In the genomic region with DNA sequence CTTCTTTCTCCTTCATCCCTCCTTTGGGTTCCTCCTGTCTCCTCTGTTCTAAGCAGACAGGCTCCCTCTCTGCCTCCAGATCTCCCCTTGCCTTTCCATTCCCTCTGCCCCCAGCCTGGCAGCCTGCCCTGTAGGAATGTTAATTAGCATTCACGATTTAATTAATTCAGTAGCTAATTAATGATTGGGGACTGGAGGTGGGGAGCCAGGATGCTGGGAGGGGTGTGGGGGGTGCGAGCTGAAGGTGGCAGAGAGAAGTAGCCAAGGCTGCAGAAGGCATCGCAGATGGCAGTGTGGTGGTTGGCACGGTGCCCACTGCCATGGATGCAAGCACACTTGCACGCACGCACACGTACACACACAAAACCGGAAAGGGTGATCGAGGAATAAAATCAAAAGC, we compare ENCODE assay signal across 9 mouse cellular contexts. TPM values are rescaled to one million over a fixed set of nuclear protein-coding genes. Genes with fewer than 3 reads are reported as not detected.
A peak's percentile ranks its signal among the peaks of the same experiment; 100 is the strongest.
DNase-seq lines count a peak whose midpoint lies in the region; ATAC-seq and TF ChIP-seq lines count a peak whose summit lies in the region.
"Had no signal": no experiment of that assay in that cellular context is flagged by ENCODE, and none has a peak within 500 bp of the region (broad histone marks: within the 10 kb centered on the region; RNA-seq: fewer than 3 reads in every experiment).

No protein-coding gene starts in this region.

- intact Hi-C loops in left cerebral cortex, postnatal 10 days (cut with DNase I): no loop called here

- no peak overlapping the region for H3K9ac ChIP-seq in intestine, embryonic 15.5 days

- H3K27ac ChIP-seq in cortical plate, adult 2 months (ENCODE audit: insufficient read depth, low read length): 0 out of 2 replicates have a peak overlapping the region, but pooled peaks have one; percentile 5
- H3K27ac ChIP-seq in intestine, embryonic 15.5 days: no peak overlapping the region

- H3K4me2 ChIP-seq in intestine, embryonic 15.5 days (replicated peaks): no peak overlapping the region

- peak; percentile 49 for DNase-seq in adrenal gland, postnatal 25 days
- DNase-seq in adrenal gland, postnatal 36 days: no peak
- DNase-seq in A20 (ENCODE audit: low read depth, low spot score): peak; percentile 55
- DNase-seq in left cerebral cortex, postnatal 10 days (ENCODE audit: extremely low spot score in 1 of 2, low spot score in 2 of 2): peak; percentile 83 to 90
- DNase-seq in urinary bladder, postnatal 36 days (ENCODE audit: low spot score in 2 of 2): no peak
- no peak for DNase-seq in urinary bladder, postnatal 10 days (ENCODE audit: low spot score)

- H3K4me3 ChIP-seq in cortical plate, adult 2 months (ENCODE audit: insufficient read depth, low read length): no peak overlapping the region
- no peak overlapping the region for H3K4me3 ChIP-seq in intestine, embryonic 15.5 days (replicated peaks)

- ATAC-seq in intestine, embryonic 15.5 days: no peak

- H3K27me3 ChIP-seq in intestine, embryonic 15.5 days (replicated peaks): no peaks in the 10 kb centered on the region

- no peak for TF ChIP-seq POLR2A in cortical plate, adult 2 months (IDR thresholded peaks at IDR 0.05; ENCODE audit: extremely low read depth, insufficient read depth, low read length)

- no peak for TF ChIP-seq CTCF in cortical plate, adult 2 months (IDR thresholded peaks at IDR 0.05; ENCODE audit: extremely low read depth, insufficient read depth, low read length)

- peaks cover 7% of the 10 kb centered on the region for H3K4me1 ChIP-seq in cortical plate, adult 2 months (ENCODE audit: control insufficient read depth, insufficient read depth, low read length)
- H3K4me1 ChIP-seq in intestine, embryonic 15.5 days (replicated peaks): no peaks in the 10 kb centered on the region

- 81% methylated on average over 9 of the region's 9 CpGs for WGBS in intestine, embryonic 15.5 days

- no peaks in the 10 kb centered on the region for H3K9me3 ChIP-seq in intestine, embryonic 15.5 days

- no peaks in the 10 kb centered on the region for H3K36me3 ChIP-seq in intestine, embryonic 15.5 days

RNA-seq across cellular contexts. Expression of a gene that starts 37.2 kb away (rescaled TPM):
- 38.3 and 39.8 TPM in 2 replicates for total RNA-seq in adrenal gland, postnatal 25 days (2021)
- 10 to 100 TPM; 34.6 to 44.8 TPM for total RNA-seq in adrenal gland, postnatal 36 days (2021)
- polyA plus RNA-seq in cortical plate, adult 2 months (2012; rRNA removed): 35.3 and 38.6 TPM in 2 replicates
- total RNA-seq in left cerebral cortex, postnatal 10 days (2021): 10 to 100 TPM; 21.5 to 26.8 TPM
- 83.1 and 84.9 TPM in 2 replicates for polyA plus RNA-seq in intestine, embryonic 15.5 days (2015; fragmentation: Nextera tagmentation; extraction: Ambion mirVana)

RNA-seq across cellular contexts. Expression of a gene that starts 39.6 kb away (rescaled TPM):
- 9.1 and 9.9 TPM in 2 replicates for total RNA-seq in adrenal gland, postnatal 25 days (2021)
- 1 to 10 TPM; 4.9 to 8.8 TPM for total RNA-seq in adrenal gland, postnatal 36 days (2021)
- 13.0 and 13.1 TPM in 2 replicates for polyA plus RNA-seq in cortical plate, adult 2 months (2012; rRNA removed)
- 10 to 100 TPM; 26.6 to 27.2 TPM for total RNA-seq in left cerebral cortex, postnatal 10 days (2021)
- polyA plus RNA-seq in intestine, embryonic 15.5 days (2015; fragmentation: Nextera tagmentation; extraction: Ambion mirVana): 3.8 and 4.4 TPM in 2 replicates

RNA-seq across cellular contexts. Expression of a gene that starts 42.1 kb away (rescaled TPM):
- total RNA-seq in adrenal gland, postnatal 25 days (2021): 16.2 and 21.6 TPM in 2 replicates
- total RNA-seq in adrenal gland, postnatal 36 days (2021): 10 to 100 TPM; 12.9 to 18.6 TPM
- polyA plus RNA-seq in cortical plate, adult 2 months (2012; rRNA removed): 13.8 and 14.5 TPM in 2 replicates
- total RNA-seq in left cerebral cortex, postnatal 10 days (2021): 10 to 100 TPM; 31.4 to 31.5 TPM
- 19.0 and 19.4 TPM in 2 replicates for polyA plus RNA-seq in intestine, embryonic 15.5 days (2015; fragmentation: Nextera tagmentation; extraction: Ambion mirVana)

RNA-seq across cellular contexts. Expression of a gene that starts 53.9 kb away (rescaled TPM):
- 27.4 and 32.8 TPM in 2 replicates for total RNA-seq in adrenal gland, postnatal 25 days (2021)
- 10 to 100 TPM; 23.5 to 27.2 TPM for total RNA-seq in adrenal gland, postnatal 36 days (2021)
- 14.7 and 15.4 TPM in 2 replicates for polyA plus RNA-seq in cortical plate, adult 2 months (2012; rRNA removed)
- total RNA-seq in left cerebral cortex, postnatal 10 days (2021): 10 to 100 TPM; 14.6 to 18.0 TPM
- 71.9 and 73.9 TPM in 2 replicates for polyA plus RNA-seq in intestine, embryonic 15.5 days (2015; fragmentation: Nextera tagmentation; extraction: Ambion mirVana)

RNA-seq across cellular contexts. Expression of a gene that starts 58.1 kb away (rescaled TPM):
- not detected in 2 replicates for total RNA-seq in adrenal gland, postnatal 25 days (2021)
- under 1 TPM in 1 of 2 experiments, not detected in 1; 0.49 TPM for total RNA-seq in adrenal gland, postnatal 36 days (2021)
- polyA plus RNA-seq in cortical plate, adult 2 months (2012; rRNA removed): 29.0 and 34.8 TPM in 2 replicates
- total RNA-seq in left cerebral cortex, postnatal 10 days (2021): 1 to 10 TPM; 5.4 to 5.5 TPM
- 0.83 and 1.6 TPM in 2 replicates for polyA plus RNA-seq in intestine, embryonic 15.5 days (2015; fragmentation: Nextera tagmentation; extraction: Ambion mirVana)
- total RNA-seq: megakaryocyte progenitor cell, adult 5-6 weeks had no signal

Comparison
In these comparisons a context has a peak if more than half of its experiments do, and no peak if none do; other contexts are left out.
1. DNase-seq: peak in adrenal gland, postnatal 25 days (single experiment), A20 (single experiment) and left cerebral cortex, postnatal 10 days (2 of 2); none in adrenal gland, postnatal 36 days (0 of 2), urinary bladder, postnatal 36 days (0 of 2) and urinary bladder, postnatal 10 days (single experiment).